Mouse (Mus musculus): ENCODE results near the gene Actbl2.

Gene Actbl2

GRCm38 (mm10) chr13:111259711-111260110 lies 4.9 kb downstream of the Actbl2 start:
- H3K27me3 ChIP-seq (ENCODE audit: insufficient read depth, low read length), result no peaks in the 10 kb centered on the region

GRCm38 (mm10) chr13:111263186-111263585 lies 8.4 kb downstream of the Actbl2 start:
- Histone ChIP-seq H3K36me3 (ENCODE audit: insufficient read depth, low read length) (no peaks in the 10 kb centered on the region), H3K9me3 (ENCODE audit: low read length) (no peaks in the 10 kb centered on the region), H3K4me1 (replicated peaks; ENCODE audit: low read depth, low read length) (no peaks in the 10 kb centered on the region), H3K4me3 (replicated peaks; ENCODE audit: low read length) (no peak overlapping the region), H3K27me3 (ENCODE audit: insufficient read depth, low read length) (no peaks in the 10 kb centered on the region)
- TF ChIP-seq POU5F1 (IDR thresholded peaks at IDR 0.05; ENCODE audit: borderline replicate concordance, low read length) (no peak), NANOG (IDR thresholded peaks at IDR 0.05; ENCODE audit: borderline replicate concordance, low read length) (no peak), CTCF (conservative IDR thresholded peaks at IDR 0.05; ENCODE audit: low read length) (no peak)

More at GRCm38 (mm10) chr13:111259711-111260110, 4.9 kb downstream of the Actbl2 start:
- no peaks in the 10 kb centered on the region for H3K4me1 ChIP-seq (replicated peaks; ENCODE audit: low read depth, low read length)
- H3K4me3 ChIP-seq (replicated peaks; ENCODE audit: low read length), result no peak overlapping the region
- H3K36me3 ChIP-seq (ENCODE audit: insufficient read depth, low read length), result no peaks in the 10 kb centered on the region
- H3K9me3 ChIP-seq (ENCODE audit: low read length), result no peaks in the 10 kb centered on the region
- TF ChIP-seq CTCF (conservative IDR thresholded peaks at IDR 0.05; ENCODE audit: low read length) (no peak), NANOG (IDR thresholded peaks at IDR 0.05; ENCODE audit: borderline replicate concordance, low read length) (no peak), POU5F1 (IDR thresholded peaks at IDR 0.05; ENCODE audit: borderline replicate concordance, low read length) (no peak)

- Histone ChIP-seq H3K27me3 (ENCODE audit: insufficient read depth, low read length) (no peaks in the 10 kb centered on the region), H3K9me3 (ENCODE audit: low read length) (no peaks in the 10 kb centered on the region), H3K4me1 (replicated peaks; ENCODE audit: low read depth, low read length) (no peaks in the 10 kb centered on the region), H3K36me3 (ENCODE audit: insufficient read depth, low read length) (no peaks in the 10 kb centered on the region), H3K4me3 (replicated peaks; ENCODE audit: low read length) (no peak overlapping the region)
- no peak for TF ChIP-seq NANOG (IDR thresholded peaks at IDR 0.05; ENCODE audit: borderline replicate concordance, low read length)
- TF ChIP-seq POU5F1 (IDR thresholded peaks at IDR 0.05; ENCODE audit: borderline replicate concordance, low read length), result no peak
- no peak for TF ChIP-seq CTCF (conservative IDR thresholded peaks at IDR 0.05; ENCODE audit: low read length)
Observed at GRCm38 (mm10) chr13:111263758-111264157, 8.9 kb downstream of the Actbl2 start.

- H3K9me3 ChIP-seq (ENCODE audit: low read length), result no peaks in the 10 kb centered on the region
- H3K27me3 ChIP-seq (ENCODE audit: insufficient read depth, low read length), result no peaks in the 10 kb centered on the region
- H3K4me3 ChIP-seq (replicated peaks; ENCODE audit: low read length), result no peak overlapping the region
- H3K36me3 ChIP-seq (ENCODE audit: insufficient read depth, low read length), result no peaks in the 10 kb centered on the region
- no peaks in the 10 kb centered on the region for H3K4me1 ChIP-seq (replicated peaks; ENCODE audit: low read depth, low read length)
- TF ChIP-seq POU5F1 (IDR thresholded peaks at IDR 0.05; ENCODE audit: borderline replicate concordance, low read length) (no peak), CTCF (conservative IDR thresholded peaks at IDR 0.05; ENCODE audit: low read length) (no peak), NANOG (IDR thresholded peaks at IDR 0.05; ENCODE audit: borderline replicate concordance, low read length) (no peak)
Observed at GRCm38 (mm10) chr13:111265231-111266000, 10.6 kb downstream of the Actbl2 start.

GRCm38 (mm10) chr13:111266855-111267254 lies 12.0 kb downstream of the Actbl2 start:
- H3K9me3 ChIP-seq (ENCODE audit: low read length), result no peaks in the 10 kb centered on the region
- H3K36me3 ChIP-seq (ENCODE audit: insufficient read depth, low read length), result no peaks in the 10 kb centered on the region
- H3K4me1 ChIP-seq (replicated peaks; ENCODE audit: low read depth, low read length), result no peaks in the 10 kb centered on the region
- H3K27me3 ChIP-seq (ENCODE audit: insufficient read depth, low read length), result no peaks in the 10 kb centered on the region
- H3K4me3 ChIP-seq (replicated peaks; ENCODE audit: low read length), result no peak overlapping the region
- TF ChIP-seq CTCF (conservative IDR thresholded peaks at IDR 0.05; ENCODE audit: low read length) (no peak), POU5F1 (IDR thresholded peaks at IDR 0.05; ENCODE audit: borderline replicate concordance, low read length) (no peak), NANOG (IDR thresholded peaks at IDR 0.05; ENCODE audit: borderline replicate concordance, low read length) (no peak)

GRCm38 (mm10) chr13:111268992-111269391 lies 14.2 kb downstream of the Actbl2 start:
- no peaks in the 10 kb centered on the region for H3K27me3 ChIP-seq (ENCODE audit: insufficient read depth, low read length)
- no peaks in the 10 kb centered on the region for H3K4me1 ChIP-seq (replicated peaks; ENCODE audit: low read depth, low read length)
- no peak for TF ChIP-seq CTCF (conservative IDR thresholded peaks at IDR 0.05; ENCODE audit: low read length)
- TF ChIP-seq POU5F1 (IDR thresholded peaks at IDR 0.05; ENCODE audit: borderline replicate concordance, low read length), result no peak
- no peak for TF ChIP-seq NANOG (IDR thresholded peaks at IDR 0.05; ENCODE audit: borderline replicate concordance, low read length)
- no peaks in the 10 kb centered on the region for H3K9me3 ChIP-seq (ENCODE audit: low read length)
- no peaks in the 10 kb centered on the region for H3K36me3 ChIP-seq (ENCODE audit: insufficient read depth, low read length)
- no peak overlapping the region for H3K4me3 ChIP-seq (replicated peaks; ENCODE audit: low read length)

- no peaks in the 10 kb centered on the region for H3K9me3 ChIP-seq (ENCODE audit: low read length)
- TF ChIP-seq POU5F1 (IDR thresholded peaks at IDR 0.05; ENCODE audit: borderline replicate concordance, low read length), result no peak
- no peak for TF ChIP-seq CTCF (conservative IDR thresholded peaks at IDR 0.05; ENCODE audit: low read length)
- TF ChIP-seq NANOG (IDR thresholded peaks at IDR 0.05; ENCODE audit: borderline replicate concordance, low read length), result no peak
- H3K36me3 ChIP-seq (ENCODE audit: insufficient read depth, low read length), result no peaks in the 10 kb centered on the region
- H3K27me3 ChIP-seq (ENCODE audit: insufficient read depth, low read length), result no peaks in the 10 kb centered on the region
- H3K4me3 ChIP-seq (replicated peaks; ENCODE audit: low read length), result no peak overlapping the region
- no peaks in the 10 kb centered on the region for H3K4me1 ChIP-seq (replicated peaks; ENCODE audit: low read depth, low read length)
Observed at GRCm38 (mm10) chr13:111269789-111270335, 15.0 kb downstream of the Actbl2 start.

- no peaks in the 10 kb centered on the region for H3K9me3 ChIP-seq (ENCODE audit: low read length)
- H3K4me3 ChIP-seq (replicated peaks; ENCODE audit: low read length), result no peak overlapping the region
- no peaks in the 10 kb centered on the region for H3K4me1 ChIP-seq (replicated peaks; ENCODE audit: low read depth, low read length)
- H3K27me3 ChIP-seq (ENCODE audit: insufficient read depth, low read length), result no peaks in the 10 kb centered on the region
- no peaks in the 10 kb centered on the region for H3K36me3 ChIP-seq (ENCODE audit: insufficient read depth, low read length)
- TF ChIP-seq POU5F1 (IDR thresholded peaks at IDR 0.05; ENCODE audit: borderline replicate concordance, low read length) (no peak), NANOG (IDR thresholded peaks at IDR 0.05; ENCODE audit: borderline replicate concordance, low read length) (no peak), CTCF (conservative IDR thresholded peaks at IDR 0.05; ENCODE audit: low read length) (no peak)
Observed at GRCm38 (mm10) chr13:111271868-111272267, 17.1 kb downstream of the Actbl2 start.

Measured in E14TG2a.4 (cell line).